Mouse (Mus musculus) kidney, postnatal 4 days (tissue): ENCODE results near the gene Hjurp.
"Not testable (repeated sequence)": the region's sequence is repeated elsewhere in the genome, so short reads cannot be mapped to it uniquely, and the experiment has no call there.

Source experiments
- DNase-seq, 2 experiments: peaks; one replicate each; pipeline ENCODE4 v3.0.0; 2021; ENCODE audit warnings: mixed read lengths in 2 of 2

Gene Hjurp

GRCm38 (mm10) chr1:88235046-88235893 is 42.2 kb downstream of the Hjurp start:
- DNase-seq = no peak

DNA sequence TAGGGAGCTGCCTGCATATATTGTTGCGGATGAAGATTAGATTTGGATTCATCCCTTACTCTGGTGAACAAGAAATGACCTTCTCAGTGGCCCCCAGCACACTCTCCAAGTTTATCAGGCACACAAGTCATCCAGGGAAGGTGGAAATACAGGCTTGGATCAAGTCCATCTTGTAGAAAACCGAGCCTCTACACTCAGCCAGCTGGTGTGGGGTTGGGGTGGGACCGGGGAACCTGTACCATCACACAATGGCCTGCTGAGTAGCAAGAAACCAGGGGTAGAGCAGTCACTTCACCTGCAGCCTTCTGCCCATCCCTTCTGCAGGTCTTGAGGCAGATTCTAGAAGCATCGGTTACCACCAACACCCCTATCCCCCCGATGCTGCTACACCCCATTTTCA is 42.8 kb downstream of the Hjurp start:
- DNase-seq = no peak

GRCm38 (mm10) chr1:88234248-88234610 is 43.2 kb downstream of the Hjurp start:
- no peak for DNase-seq

GRCm38 (mm10) chr1:88233421-88234247 is 43.8 kb downstream of the Hjurp start:
- peak in 1 of 2 experiments; percentile 10 for DNase-seq

- DNase-seq = no peak
Measured at GRCm38 (mm10) chr1:88232664-88233380, 44.6 kb downstream of the Hjurp start.

- peak in 1 of 2 experiments; percentile 4 for DNase-seq
Measured at GRCm38 (mm10) chr1:88231803-88232499, 45.5 kb downstream of the Hjurp start.

- no peak for DNase-seq
Measured at GRCm38 (mm10) chr1:88230981-88231802, 46.2 kb downstream of the Hjurp start.

DNA sequence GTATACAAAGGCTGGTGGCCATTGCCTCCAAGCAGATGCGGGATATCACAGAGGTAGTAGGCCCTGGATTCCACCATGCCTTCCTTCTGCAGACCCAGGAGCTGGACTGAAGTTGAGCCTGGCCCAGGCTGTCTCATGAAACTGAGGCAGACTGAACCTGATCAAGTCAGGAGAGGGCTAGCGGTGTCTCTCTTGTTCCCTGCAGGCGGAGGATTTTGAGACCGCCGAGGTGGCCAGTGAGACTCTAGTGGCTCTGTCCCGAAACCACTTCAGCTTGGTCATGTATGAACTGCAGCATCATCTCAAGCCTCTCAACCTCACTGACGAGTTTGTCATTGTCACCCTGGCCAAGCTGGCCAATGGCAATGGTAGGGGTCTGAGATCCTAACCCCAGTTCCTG is 47.0 kb downstream of the Hjurp start:
- DNase-seq = peak in 1 of 2 experiments; percentile 4

GRCm38 (mm10) chr1:88229986-88230385 is 47.4 kb downstream of the Hjurp start:
- peak in 1 of 2 experiments; percentile 3 for DNase-seq

- DNase-seq = no peak
Measured at GRCm38 (mm10) chr1:88229566-88229965, 47.9 kb downstream of the Hjurp start.

- DNase-seq = peak; percentile 5 to 8
Measured at GRCm38 (mm10) chr1:88228121-88228520, 49.3 kb downstream of the Hjurp start.

GRCm38 (mm10) chr1:88227482-88227881 is 50.0 kb downstream of the Hjurp start:
- DNase-seq = no peak

- peak; percentile 3 to 6 for DNase-seq
Measured at GRCm38 (mm10) chr1:88226670-88227379, 50.6 kb downstream of the Hjurp start, which contains the start of gene Mroh2a. Gene Mroh2a (plus strand): TSS chr1:88226986.

DNA sequence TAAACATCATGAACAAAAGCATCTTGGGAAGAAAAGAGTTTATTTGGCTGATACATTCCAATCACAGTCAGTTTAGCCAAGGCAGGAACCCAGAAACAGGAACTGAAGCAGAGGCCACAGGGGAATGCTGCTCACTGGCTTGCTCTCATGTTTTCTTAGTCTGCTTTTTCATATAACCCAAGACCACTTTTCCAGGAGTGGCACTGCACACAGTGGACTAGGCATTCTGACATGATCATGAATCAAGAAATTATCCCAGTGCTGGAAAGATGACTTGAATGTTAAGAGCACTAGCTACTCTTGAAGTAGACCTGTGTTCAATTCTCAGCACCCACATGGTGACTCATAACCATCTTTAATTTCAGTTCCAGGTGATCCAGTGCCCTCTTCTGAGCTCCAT is 51.7 kb downstream of the Hjurp start:
- DNase-seq = peak in 1 of 2 experiments; percentile 3

DNA sequence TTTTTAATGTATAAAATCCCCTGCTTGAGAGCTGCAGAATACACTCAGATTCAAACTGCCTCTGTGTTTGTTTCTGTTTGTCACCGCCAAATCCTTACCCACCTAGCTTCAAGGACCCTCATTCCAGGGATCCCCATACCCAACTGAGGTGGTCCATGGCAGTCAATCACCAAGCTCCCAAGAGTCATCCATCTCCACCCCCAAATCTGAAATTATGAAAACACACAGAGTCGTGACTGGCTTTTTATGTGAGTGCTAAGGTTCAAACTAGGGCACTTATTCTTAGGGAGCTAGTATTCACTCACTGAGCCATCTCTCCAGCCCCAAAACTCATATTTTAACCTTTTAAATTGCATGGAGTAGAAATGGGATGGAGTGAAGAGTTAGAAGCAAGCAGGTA is 52.1 kb downstream of the Hjurp start:
- DNase-seq = not testable (repeated sequence)

DNA sequence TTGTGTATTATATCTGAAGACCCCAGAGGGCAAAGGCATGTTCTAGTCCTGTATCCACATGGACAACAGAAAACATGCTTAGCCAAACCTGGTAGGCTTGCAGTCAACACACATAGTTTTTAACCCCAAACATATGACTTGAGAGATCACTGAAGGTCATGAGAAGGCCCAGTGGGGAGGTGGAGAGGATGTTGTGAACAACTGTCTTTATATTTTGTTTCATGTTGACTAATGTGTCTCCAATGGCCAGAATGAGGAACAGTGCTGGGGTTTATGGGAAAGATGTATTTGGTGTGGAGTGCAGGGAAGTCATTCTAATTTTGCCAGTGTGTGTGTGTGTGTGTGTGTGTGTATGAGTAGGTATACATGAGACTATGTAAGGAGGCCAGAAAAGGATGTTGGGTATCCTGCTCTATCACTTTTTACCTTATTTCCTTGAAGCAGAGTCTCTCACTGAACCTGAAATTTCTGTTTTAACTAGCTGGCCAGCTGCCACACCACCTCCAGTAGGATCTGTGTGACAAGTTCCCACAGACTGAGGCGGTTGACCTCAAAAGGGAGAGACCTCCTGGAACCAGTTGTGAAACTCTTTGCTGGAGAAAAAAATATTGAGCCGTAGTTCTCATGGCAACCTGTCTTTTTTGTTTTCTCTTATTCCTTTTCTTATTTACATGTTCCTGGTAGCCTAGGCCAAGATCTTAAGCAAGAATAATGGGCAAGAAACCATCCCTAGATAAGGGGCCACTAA is 53.2 kb downstream of the Hjurp start:
- peak; percentile 16 to 25 for DNase-seq

- peak in 1 of 2 experiments; percentile 4 for DNase-seq
Measured at GRCm38 (mm10) chr1:88223591-88223990, 53.8 kb downstream of the Hjurp start.

- DNase-seq = not testable (repeated sequence)
Measured at GRCm38 (mm10) chr1:88223011-88223515, 54.4 kb downstream of the Hjurp start.

GRCm38 (mm10) chr1:88222216-88222615 is 55.2 kb downstream of the Hjurp start:
- no peak for DNase-seq

DNA sequence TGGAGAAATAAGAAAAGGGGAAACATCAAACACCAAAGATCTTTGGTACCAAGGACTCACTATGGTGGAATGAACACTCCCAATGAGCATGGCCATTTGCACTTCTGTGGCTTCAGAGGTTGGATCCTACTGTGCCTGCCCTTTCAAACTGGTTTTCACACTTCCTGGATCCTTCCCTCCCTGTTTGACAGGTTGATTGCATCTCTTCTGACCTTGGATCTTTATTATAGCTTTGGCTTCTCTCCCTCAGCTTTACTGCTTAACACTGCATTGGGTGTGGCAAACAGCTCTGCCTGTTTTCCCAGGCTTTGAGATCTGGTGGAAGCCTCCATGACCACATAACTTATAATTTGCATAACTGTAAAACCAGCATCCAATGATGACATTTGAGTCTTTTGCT is 57.1 kb downstream of the Hjurp start:
- DNase-seq = peak in 1 of 2 experiments; percentile 3
